Mouse (Mus musculus) lung, embryonic 14.5 days (tissue): ENCODE measurements at regions not wholly inside any gene's neighbourhood (a gene's known extent, or its start where the extent isn't known, plus 50 kb on each side); places are given as distances from the start of the nearest gene placed in this dataset.

Source experiments
- ATAC-seq: fragments of 200-750 bp; cut with Nextera tagmentation; 2 replicates; pipeline ENCODE4 v1.8.0; 2017; ENCODE audit warnings: mild to moderate bottlenecking, moderate TSS enrichment, moderate library complexity; ENCODE audit not compliant: insufficient read depth
- DNase-seq: peaks from one replicate; pipeline ENCODE4 v3.0.0-alpha.2; 2015
- H3K27ac ChIP-seq: fragments of 300-500 bp; sonication (generic); 2 replicates; pipeline ENCODE4 v1.5.1; 2014; ENCODE audit warnings: low read depth, mild to moderate bottlenecking, moderate library complexity
- H3K27me3 ChIP-seq: fragments of 300-500 bp; sonication (generic); 2 replicates; pipeline ENCODE4 v1.6.1; 2014; ENCODE audit warnings: low read length, control low read depth; ENCODE audit not compliant: insufficient read depth
- H3K36me3 ChIP-seq: fragments of 300-500 bp; sonication (generic); 2 replicates; pipeline ENCODE4 v1.6.1; 2014; ENCODE audit warnings: control low read depth; ENCODE audit not compliant: insufficient read depth
- H3K4me1 ChIP-seq: fragments of 300-500 bp; sonication (generic); 2 replicates; pipeline ENCODE4 v1.6.1; 2014; ENCODE audit warnings: antibody characterized with exemption, control low read depth; ENCODE audit not compliant: insufficient read depth
- H3K4me2 ChIP-seq: fragments of 300-500 bp; sonication (generic); 2 replicates; pipeline ENCODE4 v1.6.1; 2014; ENCODE audit warnings: mild to moderate bottlenecking
- H3K4me3 ChIP-seq: fragments of 300-500 bp; sonication (generic); 2 replicates; pipeline ENCODE4 v1.5.1; 2014; ENCODE audit warnings: low read depth, low read length
- H3K9ac ChIP-seq: fragments of 300-500 bp; sonication (generic); 2 replicates; pipeline ENCODE4 v1.6.1; 2014
- H3K9me3 ChIP-seq: fragments of 300-500 bp; sonication (generic); 2 replicates; pipeline ENCODE4 v1.6.1; 2016; ENCODE audit warnings: low read depth, low read length, control low read depth
- CTCF ChIP-seq: IDR thresholded peaks from 2 replicates; pipeline ENCODE4 v1.5.1; 2016; ENCODE audit warnings: antibody characterized with exemption, low read depth
- WGBS: fragments of 180-500 bp; shearing (Covaris S2); extraction: QIAGEN DNeasy Blood & Tissue Kit; methylation state at CpG from one replicate; pipeline ENCODE4 v1.1.7; 2014; 5-methylcytosine and 5-hydroxymethylcytosine counted together

DNA sequence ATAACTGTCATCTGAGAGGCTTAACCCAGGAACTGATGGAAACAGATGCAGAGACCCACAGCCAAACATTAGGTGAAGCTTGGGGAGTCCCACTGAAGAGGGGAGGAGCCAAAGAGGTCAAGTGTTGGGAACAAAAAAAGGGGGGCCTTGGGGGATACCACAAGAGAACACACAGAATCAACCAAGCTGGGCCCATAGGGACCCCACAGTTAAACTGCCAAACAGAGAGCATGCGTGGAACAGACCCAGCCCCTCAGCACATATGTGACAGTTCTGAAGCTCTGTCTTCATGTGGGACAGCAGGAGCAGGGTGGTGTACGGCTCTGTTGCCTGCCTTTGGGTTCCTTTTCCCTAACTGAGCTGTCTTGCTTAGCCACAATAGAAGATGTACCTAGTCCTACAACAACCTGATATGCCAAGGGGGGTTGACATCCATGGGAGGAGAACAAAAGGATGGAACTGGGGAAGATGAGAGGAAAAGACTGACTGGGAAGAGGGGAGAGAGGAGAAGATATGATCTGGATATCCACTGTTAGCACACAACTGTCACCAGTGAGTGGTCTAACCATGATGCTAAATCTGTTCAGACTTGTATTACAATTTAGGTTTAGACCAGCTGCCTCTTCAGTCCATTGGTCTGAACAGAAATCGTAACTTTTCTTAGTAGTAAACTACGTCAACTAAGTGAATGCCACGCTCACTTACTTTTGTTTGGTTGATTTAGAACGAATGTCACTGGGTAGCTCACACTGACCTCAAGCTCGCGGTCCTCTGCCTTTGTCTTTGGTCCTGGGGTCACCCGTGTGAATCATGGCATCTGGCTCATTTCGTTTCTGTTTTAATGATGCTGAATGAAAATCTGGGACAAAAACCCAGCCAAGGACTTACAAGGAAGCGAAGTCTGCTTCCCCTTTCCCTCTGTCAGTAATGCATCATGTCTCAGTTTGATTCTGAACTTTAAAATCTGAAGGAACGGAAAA is 83.3 kb upstream of the Ralgps2 start:
- Histone ChIP-seq H3K9me3 (no peaks in the 10 kb centered on the region), H3K4me3 (no peak overlapping the region), H3K27ac (no peak overlapping the region), H3K4me2 (no peak overlapping the region), H3K36me3 (no peaks in the 10 kb centered on the region), H3K27me3 (no peaks in the 10 kb centered on the region), H3K9ac (no peak overlapping the region), H3K4me1 (no peaks in the 10 kb centered on the region)
- WGBS: 76% methylated on average over 12 of the region's 12 CpGs
- DNase-seq (no peak), ATAC-seq (no peak)
- no peak for TF ChIP-seq CTCF

DNA sequence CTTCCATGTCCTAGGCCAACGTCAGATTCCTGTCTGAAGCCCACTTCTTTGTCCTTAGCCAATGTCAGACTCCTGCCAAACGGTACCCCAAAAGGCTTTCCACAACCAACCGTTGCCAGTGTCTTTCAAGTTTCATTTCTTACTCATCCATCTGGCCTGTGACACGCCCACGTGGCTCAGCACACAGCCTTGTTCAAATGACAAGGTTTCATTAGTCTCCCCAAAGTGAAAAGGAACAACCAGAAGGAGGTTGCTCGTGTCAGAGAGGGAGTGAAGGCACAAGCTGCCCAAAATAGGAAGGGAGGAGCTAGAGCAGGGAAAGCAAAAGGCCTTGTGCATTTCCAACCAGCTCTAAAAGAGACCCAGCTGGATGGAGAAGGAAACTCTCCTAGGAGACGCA is 80.5 kb upstream of the Ralgps2 start:
- H3K27ac ChIP-seq: no peak overlapping the region
- no peak for TF ChIP-seq CTCF
- no peak overlapping the region for H3K9ac ChIP-seq
- H3K4me3 ChIP-seq: no peak overlapping the region
- no peaks in the 10 kb centered on the region for H3K36me3 ChIP-seq
- H3K9me3 ChIP-seq: no peaks in the 10 kb centered on the region
- 65% methylated on average over 7 of the region's 7 CpGs for WGBS
- DNase-seq (no peak), ATAC-seq (no peak)
- H3K27me3 ChIP-seq: no peaks in the 10 kb centered on the region
- H3K4me1 ChIP-seq: peaks cover 8% of the 10 kb centered on the region; the same call in 1 of the 2 replicates
- no peak overlapping the region for H3K4me2 ChIP-seq

DNA sequence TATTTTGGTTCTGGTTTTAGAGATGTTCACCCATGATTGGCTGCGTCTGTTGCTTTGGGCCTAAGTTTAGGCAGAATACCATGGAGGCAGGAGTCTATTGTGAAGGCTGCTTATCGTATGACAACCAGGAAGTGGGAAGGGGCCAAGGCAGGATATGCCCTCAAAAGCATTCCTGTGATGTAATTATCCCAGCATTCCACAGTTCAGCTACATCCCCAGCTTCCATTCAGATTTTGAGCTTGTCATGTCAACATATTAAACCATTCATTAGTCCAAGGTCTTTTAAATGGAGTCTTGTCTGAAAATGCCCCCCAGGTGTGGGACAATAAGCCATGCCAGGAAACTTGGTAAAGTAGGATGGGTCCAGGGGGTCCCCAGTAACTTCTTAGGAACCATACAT is 79.3 kb upstream of the Ralgps2 start:
- Histone ChIP-seq H3K27ac (peak overlapping the region; percentile 14; the same call in 1 of the 2 replicates), H3K4me1 (peaks cover 13% of the 10 kb centered on the region; the same call in 1 of the 2 replicates), H3K9ac (no peak overlapping the region), H3K4me2 (no peak overlapping the region), H3K4me3 (no peak overlapping the region), H3K36me3 (no peaks in the 10 kb centered on the region), H3K9me3 (no peaks in the 10 kb centered on the region), H3K27me3 (no peaks in the 10 kb centered on the region)
- DNase-seq: no peak
- ATAC-seq: no peak
- WGBS: 84% methylated on average over 2 of the region's 2 CpGs
- no peak for TF ChIP-seq CTCF

DNA sequence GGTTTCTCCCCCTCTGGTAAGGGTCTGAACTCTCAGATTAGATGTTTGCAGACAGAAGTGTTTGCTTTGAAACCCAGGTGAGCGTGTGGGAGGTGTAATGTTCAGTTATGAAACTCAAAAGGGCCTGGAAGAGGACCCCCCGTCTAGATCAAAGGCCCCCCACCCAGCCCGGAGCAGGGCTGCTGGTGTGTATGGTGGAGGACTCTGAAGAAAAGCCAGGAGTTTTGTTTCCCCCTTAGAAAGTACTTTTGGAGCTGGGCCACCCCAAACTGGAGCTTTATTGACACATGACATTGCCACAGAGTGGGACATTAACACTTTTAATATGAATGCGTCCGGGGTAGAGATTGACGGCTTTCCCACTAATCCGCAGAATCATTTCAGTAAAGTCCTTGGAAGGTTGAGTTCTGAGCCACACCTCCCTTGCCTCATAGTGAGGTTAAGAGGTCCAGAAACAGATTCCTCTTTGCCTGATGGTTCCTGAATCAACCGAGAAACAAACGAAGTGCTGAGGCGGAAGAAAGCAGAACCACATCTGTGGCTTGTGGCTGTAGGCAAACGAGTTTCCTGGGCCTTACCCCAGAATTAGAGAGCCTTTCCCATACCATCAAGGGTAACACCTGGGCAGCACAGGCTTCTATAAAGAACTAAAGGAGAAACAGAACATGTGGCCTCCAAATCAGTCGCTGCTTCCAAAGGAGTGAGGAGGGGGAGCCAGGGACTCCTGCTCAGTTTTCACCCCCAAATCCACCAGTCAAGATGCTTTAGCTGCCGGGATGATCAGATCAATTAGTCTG is 78.0 kb upstream of the Ralgps2 start:
- H3K4me3 ChIP-seq: no peak overlapping the region
- WGBS: 53% methylated on average over 13 of the region's 13 CpGs
- DNase-seq (no peak), ATAC-seq (no peak)
- peaks cover 18% of the 10 kb centered on the region; the same call in 1 of the 2 replicates for H3K4me1 ChIP-seq
- H3K27ac ChIP-seq: 0 out of 2 replicates have a peak overlapping the region, but pooled peaks have one; percentile 5
- H3K9me3 ChIP-seq: no peaks in the 10 kb centered on the region
- TF ChIP-seq CTCF: no peak
- no peaks in the 10 kb centered on the region for H3K27me3 ChIP-seq
- no peak overlapping the region for H3K9ac ChIP-seq
- H3K36me3 ChIP-seq: no peaks in the 10 kb centered on the region
- no peak overlapping the region for H3K4me2 ChIP-seq

DNA sequence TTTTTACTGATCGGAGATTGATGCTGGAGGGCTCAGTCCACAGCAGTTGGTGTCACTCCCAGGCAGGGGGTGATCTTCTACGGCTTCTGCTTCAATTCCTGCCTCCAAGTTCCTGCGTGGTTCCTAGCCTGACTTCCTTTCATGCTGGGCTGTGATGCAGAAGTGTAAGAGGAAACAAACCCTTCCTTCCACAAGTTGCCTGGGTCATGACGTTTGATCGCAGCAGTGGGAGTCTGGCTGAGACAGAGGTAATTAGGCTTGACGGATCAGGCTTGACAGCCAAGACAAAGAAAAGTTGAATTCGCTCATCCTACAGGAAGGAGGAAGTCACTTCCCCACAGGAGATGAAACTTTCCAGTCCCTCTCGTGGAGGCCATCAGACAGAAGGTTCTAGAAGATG is 77.2 kb upstream of the Ralgps2 start:
- Histone ChIP-seq H3K9me3 (no peaks in the 10 kb centered on the region), H3K4me3 (no peak overlapping the region), H3K4me2 (no peak overlapping the region), H3K4me1 (peaks cover 18% of the 10 kb centered on the region; the same call in 1 of the 2 replicates), H3K27me3 (no peaks in the 10 kb centered on the region), H3K36me3 (no peaks in the 10 kb centered on the region), H3K9ac (no peak overlapping the region), H3K27ac (no peak overlapping the region)
- peak; percentile 41 for DNase-seq
- no peak; the same call in 1 of the 2 replicates for ATAC-seq
- WGBS: 44% methylated on average over 8 of the region's 8 CpGs
- TF ChIP-seq CTCF: no peak

DNA sequence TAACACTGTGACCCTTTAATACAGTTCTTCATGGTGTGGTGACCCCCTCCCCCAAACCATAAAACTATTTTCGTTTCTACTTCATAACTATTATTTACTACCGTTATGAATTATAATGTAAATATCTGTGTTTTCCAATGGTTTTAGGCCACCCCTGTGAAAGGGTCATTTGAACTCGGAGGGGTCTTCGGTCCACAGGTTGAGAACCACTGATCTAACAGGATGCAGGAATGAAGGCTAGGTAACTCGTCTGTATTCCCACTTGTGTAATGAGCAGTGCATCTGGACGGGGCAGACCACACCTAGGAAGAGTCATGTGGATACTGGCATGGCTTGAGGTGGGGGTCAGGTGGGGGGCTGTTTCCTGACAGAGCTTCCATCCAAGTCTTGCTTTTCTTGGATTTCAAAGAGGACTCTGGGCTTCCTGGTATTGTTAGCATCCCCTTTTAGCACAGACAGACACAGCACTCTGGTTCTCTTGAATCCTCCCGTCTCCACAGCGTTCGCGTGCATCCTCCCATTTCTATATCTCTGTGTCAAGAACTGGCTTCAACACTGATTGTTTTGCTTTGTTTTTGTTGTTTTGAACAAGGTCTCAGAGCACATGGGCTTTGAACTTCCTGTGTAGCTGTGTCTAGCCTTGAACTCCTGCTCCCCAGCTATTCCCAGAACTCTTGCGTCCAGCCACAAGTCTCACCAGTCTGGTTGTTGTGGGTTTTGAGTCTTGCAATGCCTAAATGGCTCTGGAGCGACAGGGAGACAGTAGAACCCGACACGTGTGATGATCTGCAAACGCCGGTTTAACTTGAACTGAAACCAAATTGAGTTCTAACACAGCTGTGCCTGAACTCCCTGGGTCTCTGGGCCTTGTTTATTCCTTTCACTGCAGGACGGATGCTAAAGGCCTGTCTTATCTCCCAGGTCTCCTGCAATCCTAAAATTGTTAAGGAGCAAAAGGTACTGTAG is 75.4 kb upstream of the Ralgps2 start:
- WGBS: 72% methylated on average over 17 of the region's 17 CpGs
- H3K27ac ChIP-seq: peak overlapping the region; percentile 16; the same call in 1 of the 2 replicates
- DNase-seq (no peak), ATAC-seq (no peak)
- no peaks in the 10 kb centered on the region for H3K36me3 ChIP-seq
- H3K4me1 ChIP-seq: peaks cover 18% of the 10 kb centered on the region; the same call in 1 of the 2 replicates
- no peak overlapping the region for H3K4me3 ChIP-seq
- no peaks in the 10 kb centered on the region for H3K27me3 ChIP-seq
- H3K9me3 ChIP-seq: no peaks in the 10 kb centered on the region
- no peak for TF ChIP-seq CTCF
- H3K4me2 ChIP-seq: no peak overlapping the region
- no peak overlapping the region for H3K9ac ChIP-seq
